Mouse (Mus musculus): ENCODE measurements around the gene Kcnj8. TPM values are rescaled to one million over a fixed set of nuclear protein-coding genes. Genes with fewer than 3 reads are reported as not detected.

The Kcnj8 gene
- total RNA-seq (2012; rRNA removed) (not detected in 2 replicates), total RNA-seq (2014; rRNA removed) (not detected in 2 replicates), polyA plus RNA-seq (2012; ENCODE audit: insufficient read length, low read depth) (not detected in 2 replicates)

GRCm38 (mm10) chr6:142571055-142571618, at the start of gene Kcnj8:
Gene Kcnj8, minus strand, starts transcription at chr6:142571614.
- in situ Hi-C loops (cut with MboI; ENCODE audit: low pct_ligation_motif_present, low pct_unique_long_range_greater_than_20kb, low sequenced_read_pairs), result no loop called here
- no peak within 1 kb of the TSS for H3K9ac ChIP-seq (ENCODE audit: insufficient read depth, low read depth)
- no peak for DNase-seq (ENCODE audit: extremely low read depth)

GRCm38 (mm10) chr6:142616659-142617058, 45.2 kb upstream of the Kcnj8 start:
- H3K27ac ChIP-seq (ENCODE audit: insufficient read depth, low read depth), result no peak overlapping the region
- no peaks in the 10 kb centered on the region for H3K4me1 ChIP-seq (ENCODE audit: control insufficient read depth in 1 of 2, insufficient read depth in 2 of 2)
- no peaks in the 10 kb centered on the region for H3K9me3 ChIP-seq (replicated peaks; ENCODE audit: low read length)
- dilution Hi-C loops (cut with MboI; ENCODE audit: extremely low pct_ligation_motif_present, extremely low pct_unique_long_range_greater_than_20kb, low sequenced_read_pairs) (no loop called here), in situ Hi-C loops (cut with MboI; ENCODE audit: low pct_ligation_motif_present, low pct_unique_long_range_greater_than_20kb, low sequenced_read_pairs) (no loop called here)
- no peaks in the 10 kb centered on the region for H3K79me2 ChIP-seq (replicated peaks; ENCODE audit: control insufficient read depth, extremely low read depth, insufficient read depth, poor library complexity, severe bottlenecking)
- no peaks in the 10 kb centered on the region for H3K27me3 ChIP-seq (replicated peaks)
- H3K4me3 ChIP-seq (replicated peaks in 1 of 3; ENCODE audit: low read depth in 2 of 3, low read length in 2 of 3, poor library complexity in 1 of 3), result no peak overlapping the region
- TF ChIP-seq MYC (IDR thresholded peaks at IDR 0.05; ENCODE audit: low read depth, low read length) (no peak), MEF2A (IDR thresholded peaks at IDR 0.05; ENCODE audit: borderline replicate concordance, low read depth, low read length) (no peak), ZKSCAN1 (IDR thresholded peaks at IDR 0.05; ENCODE audit: borderline replicate concordance, low read depth, low read length) (no peak), MAX (IDR thresholded peaks at IDR 0.05; ENCODE audit: low read length) (no peak), ZNF384 (IDR thresholded peaks at IDR 0.05; ENCODE audit: low read depth, low read length) (no peak), TBP (conservative IDR thresholded peaks at IDR 0.05; ENCODE audit: low read depth, low read length) (no peak), MAFK (IDR thresholded peaks at IDR 0.05; ENCODE audit: insufficient replicate concordance, low read length) (no peak)
- H3K4me2 ChIP-seq (ENCODE audit: insufficient read depth, low read depth, poor library complexity, severe bottlenecking), result no peak overlapping the region
- H3K36me3 ChIP-seq (replicated peaks in 1 of 2; ENCODE audit: control insufficient read depth in 1 of 2, insufficient read depth in 1 of 2, low read length in 1 of 2), result no peaks in the 10 kb centered on the region
- DNase-seq (ENCODE audit: extremely low read depth), result no peak
- H3K9ac ChIP-seq (ENCODE audit: insufficient read depth, low read depth), result no peak overlapping the region

More at GRCm38 (mm10) chr6:142571055-142571618, at the start of gene Kcnj8:
- no peaks in the 10 kb centered on the region for H3K27me3 ChIP-seq (replicated peaks)
- H3K9me3 ChIP-seq (replicated peaks; ENCODE audit: low read length), result no peaks in the 10 kb centered on the region
- no peak within 1 kb of the TSS for H3K27ac ChIP-seq (ENCODE audit: insufficient read depth, low read depth)
- dilution Hi-C loops (cut with MboI; ENCODE audit: extremely low pct_ligation_motif_present, extremely low pct_unique_long_range_greater_than_20kb, low sequenced_read_pairs), result no loop called here
- TF ChIP-seq RAD21 (IDR thresholded peaks at IDR 0.05; ENCODE audit: low read depth, low read length) (no peak), USF2 (conservative IDR thresholded peaks at IDR 0.05; ENCODE audit: low read depth, low read length) (no peak), TBP (conservative IDR thresholded peaks at IDR 0.05; ENCODE audit: low read depth, low read length) (no peak), ZNF384 (IDR thresholded peaks at IDR 0.05; ENCODE audit: low read depth, low read length) (no peak), UBTF (IDR thresholded peaks at IDR 0.05; ENCODE audit: low read depth, low read length) (no peak), RCOR1 (conservative IDR thresholded peaks at IDR 0.05; ENCODE audit: low read depth, low read length) (no peak), MEF2A (IDR thresholded peaks at IDR 0.05; ENCODE audit: borderline replicate concordance, low read depth, low read length) (no peak), IRF4 (IDR thresholded peaks at IDR 0.05; ENCODE audit: low read depth, low read length) (no peak), SIN3A (IDR thresholded peaks at IDR 0.05; ENCODE audit: low read length) (no peak), MAFK (IDR thresholded peaks at IDR 0.05; ENCODE audit: insufficient replicate concordance, low read length) (no peak), POLR2AphosphoS2 (IDR thresholded peaks at IDR 0.05; ENCODE audit: low read depth, low read length) (no peak), USF1 (IDR thresholded peaks at IDR 0.05; ENCODE audit: low read depth, low read length) (no peak), CHD1 (IDR thresholded peaks at IDR 0.05; ENCODE audit: low read depth, low read length) (no peak)
- H3K79me2 ChIP-seq (replicated peaks; ENCODE audit: control insufficient read depth, extremely low read depth, insufficient read depth, poor library complexity, severe bottlenecking), result no peaks in the 10 kb centered on the region
- H3K4me1 ChIP-seq (ENCODE audit: control insufficient read depth in 1 of 2, insufficient read depth in 2 of 2), result no peaks in the 10 kb centered on the region
- no peak within 1 kb of the TSS for H3K4me3 ChIP-seq (replicated peaks in 1 of 3; ENCODE audit: low read depth in 2 of 3, low read length in 2 of 3, poor library complexity in 1 of 3)
- no peak within 1 kb of the TSS for H3K4me2 ChIP-seq (ENCODE audit: insufficient read depth, low read depth, poor library complexity, severe bottlenecking)
- no peaks in the 10 kb centered on the region for H3K36me3 ChIP-seq (replicated peaks in 1 of 2; ENCODE audit: control insufficient read depth in 1 of 2, insufficient read depth in 1 of 2, low read length in 1 of 2)

Measured in CH12.LX (cell line).